Mouse (Mus musculus): ENCODE data around the gene Med12. TPM values are rescaled to one million over a fixed set of nuclear protein-coding genes. Genes with fewer than 3 reads are reported as not detected.

Med12 gene
- 116 TPM for polyA plus RNA-seq (2017; shearing (Covaris generic))

DNA sequence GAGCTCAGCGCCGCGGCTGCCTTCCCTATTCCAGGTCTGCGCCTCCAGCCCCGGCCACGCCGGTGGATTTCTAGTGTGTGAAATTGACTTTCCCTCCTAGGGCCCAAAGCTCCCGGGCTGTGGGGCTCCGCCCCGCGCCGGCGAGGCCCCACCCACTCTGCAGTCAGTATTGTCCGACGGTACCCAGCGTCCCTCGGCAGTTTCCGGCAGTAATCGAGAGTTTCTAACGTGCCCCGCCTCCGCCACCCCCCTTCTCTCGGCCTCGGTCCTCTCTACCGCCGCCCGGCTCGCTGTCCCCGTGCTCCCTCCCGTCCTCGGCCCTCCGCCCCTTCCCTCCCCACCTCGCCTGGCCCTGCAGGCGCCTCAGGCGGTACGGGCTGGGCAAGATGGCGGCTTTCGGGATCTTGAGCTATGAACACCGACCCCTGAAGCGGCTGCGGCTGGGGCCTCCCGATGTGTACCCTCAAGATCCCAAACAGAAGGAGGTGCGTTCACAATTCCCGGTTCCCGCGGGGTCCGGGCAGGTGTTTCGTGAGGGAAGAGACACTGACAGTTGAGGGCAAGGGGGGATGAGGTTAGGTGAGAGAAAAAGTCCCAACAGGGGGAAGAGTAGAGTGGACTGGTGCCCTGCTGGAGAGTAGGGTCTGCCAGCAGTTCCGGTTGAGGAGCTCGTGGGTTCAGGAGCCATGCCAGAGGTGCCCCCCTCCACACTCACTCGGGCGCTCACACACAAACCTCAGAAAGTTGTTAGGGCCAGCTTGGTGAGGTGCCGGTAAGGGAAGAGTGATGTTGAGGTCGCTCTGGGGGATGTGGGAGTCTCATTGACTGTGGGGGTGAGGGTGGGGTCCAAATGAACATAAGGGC lies at the start of gene Med12:
Med12 (plus strand) TSS at position 156 of the 864 bp plus-strand sequence.

GRCm38 (mm10) chrX:101253952-101254729 lies 19.7 kb upstream of the Med12 start, which contains the start of gene Foxo4:
Gene Foxo4 (plus strand): TSS chrX:101254528.

GRCm38 (mm10) chrX:101263892-101264291 lies 9.9 kb upstream of the Med12 start, which contains the start of gene Gm614:
Gene Gm614 (minus strand): TSS chrX:101263992.

DNA sequence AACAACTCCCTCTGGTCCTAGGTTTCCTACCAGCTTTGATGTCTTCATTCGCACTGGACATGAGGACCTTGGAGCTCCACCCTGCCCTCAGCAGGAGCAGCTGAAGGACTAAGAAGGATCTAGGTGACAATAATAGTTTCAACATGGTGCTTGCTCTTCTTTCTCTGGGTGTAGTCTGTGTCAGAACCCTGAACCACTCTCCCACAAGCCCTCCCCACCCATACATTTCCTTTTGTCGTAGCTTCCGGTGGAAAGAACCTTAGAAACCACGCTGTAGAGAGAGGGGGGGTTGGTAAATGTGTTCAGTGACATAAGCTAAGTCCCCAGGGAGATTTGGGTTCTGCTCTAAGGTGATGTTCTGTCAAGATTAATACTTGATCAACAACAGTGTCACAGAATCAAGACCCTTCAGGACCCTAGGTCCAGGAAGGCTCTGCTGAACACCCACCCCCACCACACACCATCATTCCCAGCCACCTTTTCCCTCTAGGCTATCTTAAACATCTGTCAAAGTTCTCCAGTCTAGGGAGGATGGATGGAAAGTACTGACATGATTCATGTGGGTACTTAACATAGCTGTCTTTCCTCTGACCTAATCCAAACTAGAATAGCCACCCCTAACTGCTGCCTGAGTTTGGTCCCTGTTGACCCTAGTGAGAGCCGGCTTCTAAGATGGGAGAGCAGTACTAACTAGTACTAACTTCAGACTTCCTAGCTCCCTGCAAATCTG lies 5.6 kb upstream of the Med12 start, which contains the start of gene Il2rg:
Il2rg (minus strand) TSS at position 231 of the 730 bp plus-strand sequence.

DNA sequence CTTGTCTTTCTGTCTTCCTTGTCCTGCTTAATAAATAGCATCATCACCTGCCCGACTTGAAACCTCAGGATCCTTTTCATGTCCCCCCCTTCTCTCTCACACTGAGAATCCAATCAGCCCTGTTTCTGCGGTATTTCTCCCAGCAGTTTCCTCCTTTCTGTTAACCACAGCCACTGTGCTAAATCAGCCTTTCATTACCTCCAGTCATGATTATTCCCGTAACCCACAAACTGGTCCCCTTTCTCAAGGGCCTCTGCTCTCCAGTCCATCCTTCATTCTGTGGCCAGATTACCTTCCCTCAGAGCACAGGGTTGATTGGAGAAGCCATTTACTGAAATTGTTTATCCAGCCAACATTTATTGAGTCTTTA lies 5.1 kb upstream of the Med12 start, which contains the start of gene Gm20489:
Gm20489 (minus strand) TSS at position 269 of the 370 bp plus-strand sequence.

GRCm38 (mm10) chrX:101299055-101299454 lies 25.2 kb downstream of the Med12 start, which contains the start of gene Nlgn3:
Gene Nlgn3 (plus strand): TSS chrX:101299168.

Other genes starting within 250 kb of the Med12 start
- gene Tex11, start 214.4 kb upstream of the Med12 start, polyA plus RNA-seq (2017; shearing (Covaris generic)), result not detected
- 0.33 TPM for gene Slc7a3, start 188.0 kb upstream of the Med12 start, polyA plus RNA-seq (2017; shearing (Covaris generic))
- 71.1 TPM for gene Snx12, start 51.5 kb upstream of the Med12 start, polyA plus RNA-seq (2017; shearing (Covaris generic))
- 2.4 TPM for gene Foxo4, start 19.5 kb upstream of the Med12 start, polyA plus RNA-seq (2017; shearing (Covaris generic))
- 3.7 TPM for gene Gm614, start 10.0 kb upstream of the Med12 start, polyA plus RNA-seq (2017; shearing (Covaris generic))
- 1,690 TPM for gene Il2rg, start 5.8 kb upstream of the Med12 start, polyA plus RNA-seq (2017; shearing (Covaris generic))
- gene Gm20489, start 5.0 kb upstream of the Med12 start, polyA plus RNA-seq (2017; shearing (Covaris generic)), result not detected
- gene Nlgn3, start 25.1 kb downstream of the Med12 start, polyA plus RNA-seq (2017; shearing (Covaris generic)), result not detected
- not detected for gene Gjb1, start 102.3 kb downstream of the Med12 start, polyA plus RNA-seq (2017; shearing (Covaris generic))
- gene Zmym3, start 146.8 kb downstream of the Med12 start, polyA plus RNA-seq (2017; shearing (Covaris generic)), result 19.1 TPM
- gene Nono, start 155.3 kb downstream of the Med12 start, polyA plus RNA-seq (2017; shearing (Covaris generic)), result 329 TPM
- 1.1 TPM for gene Itgb1bp2, start 175.1 kb downstream of the Med12 start, polyA plus RNA-seq (2017; shearing (Covaris generic))